Mouse (Mus musculus) kidney, adult 11 months (tissue): ENCODE measurements around the gene Prm2.
A peak's percentile ranks its signal among the peaks of the same experiment; 100 is the strongest.
"Not testable (repeated sequence)": the region's sequence is repeated elsewhere in the genome, so short reads cannot be mapped to it uniquely, and the experiment has no call there.

ENCODE experiments used
- DNase-seq: peaks from one replicate; pipeline ENCODE4 v3.0.0; 2022

The Prm2 gene

GRCm38 (mm10) chr16:10810376-10810775, 14.4 kb upstream of the Prm2 start:
- DNase-seq = no peak

- DNase-seq = no peak
These were observed 10.0 kb upstream of the Prm2 start, which contains the start of gene Prm1 for GRCm38 (mm10) chr16:10805789-10806527. Gene Prm1, minus strand, starts transcription at chr16:10805839.

GRCm38 (mm10) chr16:10802420-10802819, 6.5 kb upstream of the Prm2 start:
- not testable (repeated sequence) for DNase-seq

GRCm38 (mm10) chr16:10790702-10791101, 5.2 kb downstream of the Prm2 start, which contains the start of gene Prm3:
Gene Prm3, minus strand, starts transcription at chr16:10790914.
- DNase-seq = no peak

GRCm38 (mm10) chr16:10788866-10789265, 7.1 kb downstream of the Prm2 start:
- DNase-seq = no peak

- no peak for DNase-seq
These were observed 7.7 kb downstream of the Prm2 start, which contains the start of gene Tnp2 for GRCm38 (mm10) chr16:10788271-10788670. Gene Tnp2, minus strand, starts transcription at chr16:10788660.

- DNase-seq = no peak
These were observed 8.3 kb downstream of the Prm2 start for GRCm38 (mm10) chr16:10787548-10788058.

GRCm38 (mm10) chr16:10786782-10787547, 9.0 kb downstream of the Prm2 start:
- no peak for DNase-seq

- peak; percentile 80 for DNase-seq
These were observed 9.6 kb downstream of the Prm2 start for GRCm38 (mm10) chr16:10786288-10786687.

- DNase-seq = peak; percentile 85
These were observed 10.3 kb downstream of the Prm2 start, which contains the start of gene Socs1 for GRCm38 (mm10) chr16:10785371-10786231. Gene Socs1, minus strand, starts transcription at chr16:10785536.

GRCm38 (mm10) chr16:10784793-10785370, 11.1 kb downstream of the Prm2 start:
- DNase-seq = peak; percentile 78

- no peak for DNase-seq
These were observed 11.8 kb downstream of the Prm2 start for GRCm38 (mm10) chr16:10783883-10784792.

GRCm38 (mm10) chr16:10783451-10783850, 12.5 kb downstream of the Prm2 start:
- DNase-seq = no peak

GRCm38 (mm10) chr16:10783152-10783434, 12.8 kb downstream of the Prm2 start:
- DNase-seq = no peak

- peak; percentile 29 for DNase-seq
These were observed 13.4 kb downstream of the Prm2 start for GRCm38 (mm10) chr16:10782377-10783151.

GRCm38 (mm10) chr16:10781862-10782371, 14.0 kb downstream of the Prm2 start:
- no peak for DNase-seq

GRCm38 (mm10) chr16:10780631-10781120, 15.3 kb downstream of the Prm2 start:
- DNase-seq = no peak

GRCm38 (mm10) chr16:10777579-10778160, 18.3 kb downstream of the Prm2 start:
- no peak for DNase-seq

GRCm38 (mm10) chr16:10776322-10776721, 19.6 kb downstream of the Prm2 start:
- DNase-seq = no peak

- no peak for DNase-seq
These were observed 21.2 kb downstream of the Prm2 start for GRCm38 (mm10) chr16:10774726-10775125.
